Mouse (Mus musculus) hindbrain, embryonic 12.5 days (tissue): ENCODE measurements at regions not wholly inside any gene's neighbourhood (a gene's known extent, or its start where the extent isn't known, plus 50 kb on each side); places are given as distances from the start of the nearest gene placed in this dataset.
A peak's percentile ranks its signal among the peaks of the same experiment; 100 is the strongest.

Source experiments
- ATAC-seq: fragments of 200-750 bp; cut with Nextera tagmentation; 2 replicates; pipeline ENCODE4 v1.8.0; 2017; ENCODE audit warnings: moderate TSS enrichment; ENCODE audit not compliant: low FRiP score
- H3K27ac ChIP-seq: fragments of 300-500 bp; sonication (generic); 2 replicates; pipeline ENCODE4 v1.5.1; 2016; ENCODE audit warnings: mild to moderate bottlenecking
- H3K27me3 ChIP-seq: fragments of 300-500 bp; sonication (generic); 2 replicates; pipeline ENCODE4 v1.6.1; 2016; ENCODE audit warnings: mild to moderate bottlenecking
- H3K36me3 ChIP-seq: fragments of 300-500 bp; sonication (generic); 2 replicates; pipeline ENCODE4 v1.6.1; 2016; ENCODE audit warnings: mild to moderate bottlenecking
- H3K4me1 ChIP-seq: fragments of 300-500 bp; sonication (generic); 2 replicates; pipeline ENCODE4 v1.6.1; 2016
- H3K4me2 ChIP-seq: fragments of 300-500 bp; sonication (generic); replicated peaks from 2 replicates; pipeline ENCODE4 v1.6.1; 2016; ENCODE audit warnings: mild to moderate bottlenecking
- H3K4me3 ChIP-seq: fragments of 300-500 bp; sonication (generic); 2 replicates; pipeline ENCODE4 v1.5.1; 2016; ENCODE audit warnings: mild to moderate bottlenecking
- H3K9ac ChIP-seq: fragments of 300-500 bp; sonication (generic); 2 replicates; pipeline ENCODE4 v1.6.1; 2016; ENCODE audit warnings: mild to moderate bottlenecking, moderate library complexity
- H3K9me3 ChIP-seq: fragments of 300-500 bp; sonication (generic); replicated peaks from 2 replicates; pipeline ENCODE4 v1.6.1; 2016; ENCODE audit warnings: mild to moderate bottlenecking
- WGBS: fragments of 180-500 bp; shearing (Covaris S2); methylation state at CpG from one replicate; pipeline ENCODE4 v1.1.7; 2016; 5-methylcytosine and 5-hydroxymethylcytosine counted together

GRCm38 (mm10) chr4:152997251-152997650 is 485.4 kb downstream of the Ajap1 start:
- no peak overlapping the region for H3K27ac ChIP-seq
- H3K4me3 ChIP-seq, result no peak overlapping the region
- no peak for ATAC-seq
- 0 out of 2 replicates have a peak, but pooled peaks cover 3% of the 10 kb centered on the region for H3K27me3 ChIP-seq
- H3K4me2 ChIP-seq, result no peak overlapping the region
- no peaks in the 10 kb centered on the region for H3K36me3 ChIP-seq
- peaks cover 16% of the 10 kb centered on the region for H3K4me1 ChIP-seq
- 87% methylated on average over 5 of the region's 5 CpGs for WGBS
- H3K9me3 ChIP-seq, result no peaks in the 10 kb centered on the region
- no peak overlapping the region for H3K9ac ChIP-seq

GRCm38 (mm10) chr4:152996641-152997040 is 486.0 kb downstream of the Ajap1 start:
- H3K36me3 ChIP-seq, result no peaks in the 10 kb centered on the region
- WGBS, result 84% methylated on average over 2 of the region's 2 CpGs
- ATAC-seq, result no peak
- no peaks in the 10 kb centered on the region for H3K9me3 ChIP-seq
- 0 out of 2 replicates have a peak, but pooled peaks cover 3% of the 10 kb centered on the region for H3K27me3 ChIP-seq
- H3K9ac ChIP-seq, result no peak overlapping the region
- peaks cover 16% of the 10 kb centered on the region for H3K4me1 ChIP-seq
- H3K4me3 ChIP-seq, result no peak overlapping the region
- H3K27ac ChIP-seq, result no peak overlapping the region
- H3K4me2 ChIP-seq, result no peak overlapping the region

- Histone ChIP-seq H3K4me3 (no peak overlapping the region), H3K36me3 (no peaks in the 10 kb centered on the region), H3K9me3 (no peaks in the 10 kb centered on the region), H3K4me1 (peaks cover 16% of the 10 kb centered on the region), H3K4me2 (no peak overlapping the region), H3K9ac (no peak overlapping the region), H3K27me3 (0 out of 2 replicates have a peak, but pooled peaks cover 3% of the 10 kb centered on the region), H3K27ac (no peak overlapping the region)
- 69% methylated on average over 5 of the region's 5 CpGs for WGBS
- ATAC-seq, result no peak
Measured at GRCm38 (mm10) chr4:152995052-152995595, 487.5 kb downstream of the Ajap1 start.

GRCm38 (mm10) chr4:152994206-152994605 is 488.4 kb downstream of the Ajap1 start:
- H3K36me3 ChIP-seq, result no peaks in the 10 kb centered on the region
- no peaks in the 10 kb centered on the region for H3K9me3 ChIP-seq
- no peak overlapping the region for H3K4me2 ChIP-seq
- 73% methylated on average over 3 of the region's 3 CpGs for WGBS
- no peak for ATAC-seq
- 0 out of 2 replicates have a peak, but pooled peaks cover 3% of the 10 kb centered on the region for H3K27me3 ChIP-seq
- no peak overlapping the region for H3K9ac ChIP-seq
- no peak overlapping the region for H3K27ac ChIP-seq
- H3K4me1 ChIP-seq, result peaks cover 12% of the 10 kb centered on the region; the same call in 1 of the 2 replicates
- no peak overlapping the region for H3K4me3 ChIP-seq

- H3K4me2 ChIP-seq, result no peak overlapping the region
- no peak overlapping the region for H3K9ac ChIP-seq
- no peak overlapping the region for H3K4me3 ChIP-seq
- no peaks in the 10 kb centered on the region for H3K36me3 ChIP-seq
- ATAC-seq, result no peak
- 83% methylated on average over 5 of the region's 5 CpGs for WGBS
- no peaks in the 10 kb centered on the region for H3K9me3 ChIP-seq
- 0 out of 2 replicates have a peak, but pooled peaks cover 3% of the 10 kb centered on the region for H3K27me3 ChIP-seq
- H3K4me1 ChIP-seq, result peaks cover 8% of the 10 kb centered on the region; the same call in 1 of the 2 replicates
- no peak overlapping the region for H3K27ac ChIP-seq
Measured at GRCm38 (mm10) chr4:152990266-152990665, 492.3 kb downstream of the Ajap1 start.

GRCm38 (mm10) chr4:152987726-152988125 is 494.9 kb downstream of the Ajap1 start:
- H3K9ac ChIP-seq, result no peak overlapping the region
- no peak overlapping the region for H3K27ac ChIP-seq
- no peak for ATAC-seq
- no peak overlapping the region for H3K4me2 ChIP-seq
- WGBS, result 78% methylated on average over 4 of the region's 4 CpGs
- H3K4me1 ChIP-seq, result peaks cover 5% of the 10 kb centered on the region; the same call in 1 of the 2 replicates
- H3K36me3 ChIP-seq, result no peaks in the 10 kb centered on the region
- no peak overlapping the region for H3K4me3 ChIP-seq
- no peaks in the 10 kb centered on the region for H3K9me3 ChIP-seq
- H3K27me3 ChIP-seq, result 0 out of 2 replicates have a peak, but pooled peaks cover 2% of the 10 kb centered on the region

GRCm38 (mm10) chr4:152975012-152975675 is 497.5 kb upstream of the Kcnab2 start:
- Histone ChIP-seq H3K4me2 (no peak overlapping the region), H3K27ac (no peak overlapping the region), H3K27me3 (0 out of 2 replicates have a peak, but pooled peaks cover 3% of the 10 kb centered on the region), H3K4me3 (no peak overlapping the region), H3K36me3 (no peaks in the 10 kb centered on the region), H3K9ac (no peak overlapping the region), H3K9me3 (no peaks in the 10 kb centered on the region), H3K4me1 (no peaks in the 10 kb centered on the region)
- 78% methylated on average over 8 of the region's 8 CpGs for WGBS
- no peak for ATAC-seq

- ATAC-seq, result no peak
- H3K4me3 ChIP-seq, result no peak overlapping the region
- no peaks in the 10 kb centered on the region for H3K4me1 ChIP-seq
- no peaks in the 10 kb centered on the region for H3K9me3 ChIP-seq
- H3K27me3 ChIP-seq, result no peaks in the 10 kb centered on the region
- no peak overlapping the region for H3K4me2 ChIP-seq
- no peak overlapping the region for H3K27ac ChIP-seq
- 79% methylated on average over 6 of the region's 6 CpGs for WGBS
- H3K9ac ChIP-seq, result no peak overlapping the region
- no peaks in the 10 kb centered on the region for H3K36me3 ChIP-seq
Measured at GRCm38 (mm10) chr4:152963001-152963400, 485.3 kb upstream of the Kcnab2 start.

GRCm38 (mm10) chr4:152962165-152962564 is 484.5 kb upstream of the Kcnab2 start:
- no peaks in the 10 kb centered on the region for H3K36me3 ChIP-seq

GRCm38 (mm10) chr4:152961677-152962076 is 484.0 kb upstream of the Kcnab2 start:
- 94% methylated on average over 4 of the region's 4 CpGs for WGBS
- no peak for ATAC-seq
- Histone ChIP-seq H3K9me3 (no peaks in the 10 kb centered on the region), H3K36me3 (no peaks in the 10 kb centered on the region), H3K9ac (no peak overlapping the region), H3K27ac (no peak overlapping the region), H3K4me2 (no peak overlapping the region), H3K4me3 (no peak overlapping the region), H3K4me1 (no peaks in the 10 kb centered on the region), H3K27me3 (no peaks in the 10 kb centered on the region)

More at GRCm38 (mm10) chr4:152962165-152962564, 484.5 kb upstream of the Kcnab2 start:
- Histone ChIP-seq H3K4me1 (no peaks in the 10 kb centered on the region), H3K4me3 (no peak overlapping the region), H3K4me2 (no peak overlapping the region), H3K27me3 (no peaks in the 10 kb centered on the region), H3K27ac (no peak overlapping the region), H3K9me3 (no peaks in the 10 kb centered on the region), H3K9ac (no peak overlapping the region)
- ATAC-seq, result no peak

GRCm38 (mm10) chr4:152959627-152960230 is 482.1 kb upstream of the Kcnab2 start:
- Histone ChIP-seq H3K4me2 (no peak overlapping the region), H3K9ac (no peak overlapping the region), H3K9me3 (no peaks in the 10 kb centered on the region), H3K27me3 (no peaks in the 10 kb centered on the region), H3K36me3 (no peaks in the 10 kb centered on the region), H3K27ac (no peak overlapping the region), H3K4me3 (no peak overlapping the region), H3K4me1 (no peaks in the 10 kb centered on the region)
- WGBS, result 63% methylated on average over 12 of the region's 12 CpGs
- no peak for ATAC-seq

GRCm38 (mm10) chr4:152953237-152953974 is 475.7 kb upstream of the Kcnab2 start:
- Histone ChIP-seq H3K4me2 (no peak overlapping the region), H3K9ac (no peak overlapping the region), H3K4me1 (peaks cover 17% of the 10 kb centered on the region), H3K27ac (peak overlapping the region; percentile 74), H3K27me3 (peaks cover 6% of the 10 kb centered on the region; the same call in 1 of the 2 replicates), H3K4me3 (no peak overlapping the region), H3K36me3 (no peaks in the 10 kb centered on the region), H3K9me3 (no peaks in the 10 kb centered on the region)
- WGBS, result 39% methylated on average over 15 of the region's 15 CpGs
- peak; percentile 83 for ATAC-seq
